Mouse (Mus musculus): Measurements from ENCODE around the gene Taok1.

Taok1 gene

GRCm38 (mm10) chr11:77492311-77492871 lies 115.2 kb downstream of the Taok1 start:
- WGBS, result 1% methylated on average over 18 of the region's 18 CpGs

GRCm38 (mm10) chr11:77491502-77492291 lies 115.9 kb downstream of the Taok1 start:
- under 1% methylated on average over 23 of the region's 23 CpGs for WGBS

GRCm38 (mm10) chr11:77491123-77491501 lies 116.5 kb downstream of the Taok1 start:
- WGBS, result 2% methylated on average over 13 of the region's 13 CpGs

- WGBS, result 38% methylated on average over 6 of the region's 6 CpGs
Observed at GRCm38 (mm10) chr11:77490451-77490850, 117.2 kb downstream of the Taok1 start.

- WGBS, result under 1% methylated on average over 66 of the region's 87 CpGs
Observed at GRCm38 (mm10) chr11:77489591-77490235, 117.9 kb downstream of the Taok1 start, which contains the start of gene Ankrd13b. Ankrd13b (minus strand) TSS chr11:77489678.

- WGBS, result 3% methylated on average over 55 of the region's 55 CpGs
Observed at GRCm38 (mm10) chr11:77488771-77489581, 118.6 kb downstream of the Taok1 start.

- WGBS, result 22% methylated on average over 5 of the region's 5 CpGs
Observed at GRCm38 (mm10) chr11:77486798-77487197, 120.8 kb downstream of the Taok1 start.

GRCm38 (mm10) chr11:77485229-77485628 lies 122.4 kb downstream of the Taok1 start:
- 51% methylated on average over 6 of the region's 6 CpGs for WGBS

GRCm38 (mm10) chr11:77483510-77484255 lies 123.9 kb downstream of the Taok1 start:
- WGBS, result 60% methylated on average over 11 of the region's 11 CpGs

GRCm38 (mm10) chr11:77483043-77483442 lies 124.6 kb downstream of the Taok1 start:
- WGBS, result 57% methylated on average over 3 of the region's 3 CpGs

Measured in cerebral cortex, adult 2 months (tissue).